Mouse (Mus musculus): ENCODE data around the gene Esr1.
"Not testable (repeated sequence)": the region's sequence is repeated elsewhere in the genome, so short reads cannot be mapped to it uniquely, and the experiment has no call there.

The Esr1 gene

DNA sequence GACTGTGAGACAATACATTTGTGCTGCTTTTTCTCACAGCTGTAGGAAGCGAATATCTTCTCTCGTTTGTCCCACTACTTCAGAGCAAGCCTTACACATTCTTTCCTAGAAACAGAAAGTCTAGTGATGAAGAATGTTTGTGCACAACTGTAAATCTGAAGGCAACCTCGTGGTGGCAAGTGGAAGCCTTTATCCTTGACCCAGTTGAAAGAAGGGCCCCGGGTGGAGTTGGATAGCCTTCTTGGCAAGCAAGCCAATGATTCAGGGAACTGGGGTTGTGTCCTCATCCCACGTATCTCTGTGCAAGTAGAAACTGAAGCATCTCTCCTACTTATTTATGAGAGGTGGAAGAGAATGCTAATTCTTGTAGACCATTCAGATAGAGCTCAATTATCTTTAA, 71.7 kb downstream of the Esr1 start:
- no peak for ATAC-seq (ENCODE audit: insufficient number of reproducible peaks, low FRiP score, low TSS enrichment)

DNA sequence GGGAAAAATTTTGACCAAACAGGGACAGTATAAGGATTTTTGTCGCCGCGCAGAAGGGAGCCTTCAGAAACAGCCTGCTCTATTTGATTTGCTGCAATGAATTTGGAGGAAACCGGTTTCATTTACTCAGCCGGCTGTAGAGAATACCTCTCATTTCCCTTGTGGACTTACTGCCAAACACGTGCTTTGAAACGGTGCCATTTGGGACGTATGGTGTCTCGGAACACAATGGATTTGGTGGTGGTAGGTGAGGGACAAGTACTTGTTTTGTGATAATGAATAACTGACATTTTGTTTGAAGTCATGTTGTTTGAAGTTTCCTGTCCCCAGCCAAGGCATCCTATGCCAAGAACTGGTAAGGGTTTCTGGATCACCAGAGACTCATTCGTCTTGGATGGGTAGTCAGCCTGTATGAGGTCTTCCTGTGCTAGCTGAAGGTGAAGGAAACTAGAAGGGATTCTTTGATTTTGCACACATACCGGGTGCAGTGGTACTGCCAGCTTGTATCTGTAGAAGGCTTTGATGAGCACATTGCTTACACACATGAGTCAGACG, 72.4 kb downstream of the Esr1 start:
- ATAC-seq (ENCODE audit: insufficient number of reproducible peaks, low FRiP score, low TSS enrichment) = no peak

DNA sequence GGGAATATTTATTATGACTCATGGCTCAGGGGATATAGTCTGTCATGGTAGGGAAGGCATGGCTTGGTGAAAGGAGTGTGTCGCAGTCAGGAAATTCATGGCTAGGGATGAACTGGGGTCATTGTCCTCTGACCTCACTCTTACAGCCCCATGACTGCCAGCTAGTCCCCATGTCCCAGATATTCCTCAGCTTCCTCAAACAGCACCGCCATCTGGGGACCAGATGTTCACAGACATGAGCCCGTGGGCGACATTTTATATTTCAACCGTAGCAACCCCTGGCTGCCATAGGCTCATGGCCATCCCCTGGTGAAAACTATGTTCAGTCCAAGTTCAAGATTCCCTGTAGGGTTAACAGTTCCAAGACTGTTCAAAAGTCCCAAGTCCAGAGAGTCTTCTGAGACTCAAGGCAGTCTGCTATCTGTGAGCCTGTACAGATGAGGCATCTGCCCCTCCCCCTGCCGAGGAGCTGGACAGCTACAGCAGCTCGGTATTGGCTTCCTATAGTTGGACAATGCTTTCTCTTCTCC, 83.0 kb downstream of the Esr1 start:
- ATAC-seq (ENCODE audit: insufficient number of reproducible peaks, low FRiP score, low TSS enrichment) = no peak

DNA sequence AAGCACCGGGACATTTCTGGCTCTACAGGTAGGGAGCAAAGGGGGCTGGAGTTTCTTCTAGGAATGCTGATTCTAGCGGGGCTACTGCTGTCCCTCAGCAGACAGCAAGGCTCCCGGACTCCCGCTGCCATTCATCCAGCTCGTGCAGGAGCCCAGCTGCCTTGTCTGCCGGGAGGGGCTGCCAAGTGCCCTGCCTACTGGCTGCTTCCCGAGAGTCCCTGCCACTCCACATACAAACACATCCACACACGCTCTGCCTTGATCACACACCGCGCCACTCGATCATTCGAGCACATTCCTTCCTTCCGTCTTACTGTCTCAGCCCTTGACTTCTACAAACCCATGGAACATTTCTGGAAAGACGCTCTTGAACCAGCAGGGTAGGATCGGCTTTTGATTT, 98.5 kb downstream of the Esr1 start:
- ATAC-seq (ENCODE audit: insufficient number of reproducible peaks, low FRiP score, low TSS enrichment) = no peak

DNA sequence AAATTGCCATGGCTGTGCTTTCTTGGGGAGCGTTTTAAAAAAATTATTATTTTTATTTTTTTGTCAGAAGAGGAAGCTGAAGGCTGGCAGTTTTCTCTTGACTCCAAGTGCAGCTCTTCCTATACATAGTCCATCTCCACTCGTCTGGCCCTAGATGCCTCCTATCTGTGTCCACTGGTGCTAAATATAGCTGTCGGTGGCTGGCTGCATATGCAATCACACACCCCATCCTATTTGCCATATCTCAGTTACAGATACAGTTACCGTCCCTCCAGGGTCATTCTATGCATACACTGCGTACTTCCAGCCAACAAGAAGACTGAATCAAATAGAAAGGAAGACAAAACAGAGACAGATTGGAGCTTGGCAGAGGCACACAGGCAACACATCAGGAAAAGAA, 100.0 kb downstream of the Esr1 start:
- ATAC-seq (ENCODE audit: insufficient number of reproducible peaks, low FRiP score, low TSS enrichment) = no peak

DNA sequence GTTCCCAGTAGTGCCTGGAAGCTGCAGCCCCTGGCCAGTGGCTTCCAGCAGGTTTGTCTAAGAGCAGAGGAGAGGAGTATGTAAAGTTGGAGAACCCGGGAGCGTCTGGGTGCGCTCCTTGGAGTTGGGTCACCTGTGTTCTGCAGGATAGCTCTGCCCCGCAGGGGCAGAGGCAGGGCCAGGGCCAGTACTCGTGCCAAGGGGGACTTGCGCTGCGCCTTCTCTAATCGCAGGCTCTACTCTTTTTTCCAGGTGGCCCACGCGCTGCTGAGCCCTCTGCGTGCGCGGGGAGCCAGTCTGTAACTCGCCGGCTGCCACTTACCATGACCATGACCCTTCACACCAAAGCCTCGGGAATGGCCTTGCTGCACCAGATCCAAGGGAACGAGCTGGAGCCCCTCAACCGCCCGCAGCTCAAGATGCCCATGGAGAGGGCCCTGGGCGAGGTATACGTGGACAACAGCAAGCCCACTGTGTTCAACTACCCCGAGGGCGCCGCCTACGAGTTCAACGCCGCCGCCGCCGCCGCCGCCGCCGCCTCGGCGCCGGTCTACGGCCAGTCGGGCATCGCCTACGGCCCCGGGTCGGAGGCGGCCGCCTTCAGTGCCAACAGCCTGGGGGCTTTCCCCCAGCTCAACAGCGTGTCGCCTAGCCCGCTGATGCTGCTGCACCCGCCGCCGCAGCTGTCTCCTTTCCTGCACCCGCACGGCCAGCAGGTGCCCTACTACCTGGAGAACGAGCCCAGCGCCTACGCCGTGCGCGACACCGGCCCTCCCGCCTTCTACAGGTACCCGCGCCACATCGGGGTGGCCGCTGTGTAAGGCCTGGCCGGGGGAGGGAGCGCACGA, 100.9 kb downstream of the Esr1 start:
- peak; percentile 53; the same call in 1 of the 2 replicates for ATAC-seq (ENCODE audit: insufficient number of reproducible peaks, low FRiP score, low TSS enrichment)

DNA sequence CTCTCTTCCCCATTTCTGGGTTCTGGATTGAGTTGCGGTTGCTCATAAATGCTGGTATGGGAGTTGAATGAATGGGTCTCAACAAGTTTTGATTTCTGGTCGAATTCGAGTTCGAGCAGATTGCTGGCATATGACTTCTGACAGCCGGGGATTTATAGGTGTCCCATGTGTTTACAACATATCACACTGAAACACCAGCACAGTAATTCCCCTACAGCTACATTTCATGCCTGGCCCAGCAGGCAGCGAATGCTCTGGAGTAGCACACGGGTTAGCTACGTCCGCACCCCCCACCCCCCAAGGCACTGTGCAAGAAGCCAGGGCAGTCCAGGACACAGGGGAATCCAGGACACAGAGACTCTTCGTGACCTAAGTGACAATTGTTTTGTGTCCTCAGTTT, 102.0 kb downstream of the Esr1 start:
- ATAC-seq (ENCODE audit: insufficient number of reproducible peaks, low FRiP score, low TSS enrichment) = no peak

DNA sequence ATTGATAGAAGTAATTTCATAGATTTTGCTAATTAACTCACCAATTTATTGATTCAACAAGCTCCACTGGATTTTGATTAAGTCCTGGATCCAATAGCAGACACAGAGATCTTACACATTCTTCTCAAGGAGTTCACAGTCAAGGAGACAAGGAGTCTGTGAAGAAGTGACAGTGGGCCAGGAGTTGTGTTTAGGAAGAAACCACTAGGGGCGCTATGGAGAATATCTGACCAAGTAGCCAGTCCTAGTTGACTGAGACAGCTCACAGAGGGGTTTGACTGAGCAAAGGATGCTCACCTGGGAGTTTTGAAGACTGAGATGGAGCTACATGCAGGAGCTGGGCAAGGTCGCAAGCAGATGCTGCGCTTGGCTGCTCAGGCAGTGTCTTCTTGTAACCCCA, 113.5 kb downstream of the Esr1 start:
- no peak for ATAC-seq (ENCODE audit: insufficient number of reproducible peaks, low FRiP score, low TSS enrichment)

DNA sequence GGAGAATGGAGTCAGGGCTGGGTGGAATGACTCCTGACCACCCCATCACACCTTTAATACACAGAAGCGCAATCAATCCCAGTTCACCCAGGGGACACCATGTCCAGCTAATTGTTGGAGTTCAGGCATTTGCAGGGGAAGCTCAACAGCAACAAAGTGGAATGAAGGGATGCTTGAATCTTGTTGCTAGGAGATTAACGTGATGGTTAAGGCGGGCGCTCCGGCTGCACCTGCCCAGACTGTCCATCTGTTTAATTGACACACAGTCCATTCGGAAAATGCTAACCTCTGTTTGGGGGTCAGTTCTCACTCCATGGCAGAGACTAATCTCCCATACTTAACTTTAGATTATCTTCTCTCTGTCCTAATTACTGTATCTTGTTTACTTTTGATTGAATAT, 114.7 kb downstream of the Esr1 start:
- ATAC-seq (ENCODE audit: insufficient number of reproducible peaks, low FRiP score, low TSS enrichment) = no peak

DNA sequence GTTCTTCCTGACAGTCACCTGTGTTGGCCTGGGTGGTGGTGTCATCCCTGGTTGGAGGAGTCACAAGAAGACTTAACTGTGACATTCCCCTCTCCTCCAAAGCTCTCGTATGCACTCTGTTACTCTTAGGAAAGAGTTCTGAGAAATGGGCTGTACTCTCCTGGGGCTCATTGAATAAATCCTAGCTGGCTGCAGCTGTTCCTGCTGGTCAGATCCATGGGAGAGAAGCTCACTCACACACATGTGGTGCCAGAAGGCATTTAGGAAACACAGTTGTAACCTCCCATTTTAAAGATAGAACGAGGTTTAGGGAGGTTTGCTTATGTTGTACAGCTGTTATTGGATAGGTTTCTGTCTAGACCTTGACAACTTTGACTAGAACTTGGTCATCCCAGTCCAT, 120.9 kb downstream of the Esr1 start:
- ATAC-seq (ENCODE audit: insufficient number of reproducible peaks, low FRiP score, low TSS enrichment) = no peak

DNA sequence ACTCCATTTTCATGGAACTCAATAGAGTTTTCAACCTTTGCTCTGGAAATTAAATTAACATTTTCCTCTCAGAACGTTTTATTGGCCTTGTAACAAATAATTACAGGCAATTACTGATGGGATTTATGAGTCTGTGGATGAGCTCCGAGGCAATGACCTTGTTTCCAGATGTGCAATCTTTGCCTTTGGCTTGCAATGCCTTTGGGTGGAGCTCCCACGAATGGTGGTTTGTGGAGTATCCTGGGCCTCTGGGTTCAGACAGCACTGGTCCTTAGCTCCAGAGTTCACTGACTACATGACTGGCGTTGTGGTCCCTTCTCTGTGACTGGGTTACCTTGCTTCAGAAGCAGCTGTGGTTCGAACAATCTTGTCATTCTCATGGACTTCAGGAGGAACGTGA, 122.6 kb downstream of the Esr1 start:
- ATAC-seq (ENCODE audit: insufficient number of reproducible peaks, low FRiP score, low TSS enrichment) = no peak

DNA sequence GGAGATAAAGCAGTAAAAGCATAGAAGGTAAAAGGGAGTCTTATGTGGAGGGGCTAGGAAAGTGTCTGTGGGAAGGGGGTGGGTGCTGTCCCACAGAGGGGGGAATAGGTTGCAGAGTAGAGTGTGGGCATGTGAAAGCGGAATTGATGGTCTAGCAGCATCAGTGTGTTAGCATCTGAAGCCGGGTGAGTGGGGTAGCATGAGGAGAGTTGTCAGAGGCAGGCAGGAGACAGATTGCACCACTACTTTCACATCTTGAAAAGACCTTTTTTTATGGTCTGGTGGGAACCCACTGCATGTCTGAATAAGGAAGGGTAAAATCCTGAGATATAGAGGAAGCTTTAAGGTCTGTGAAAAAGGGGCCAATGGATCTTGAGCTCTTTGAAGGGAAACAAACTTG, 123.5 kb downstream of the Esr1 start:
- ATAC-seq (ENCODE audit: insufficient number of reproducible peaks, low FRiP score, low TSS enrichment) = no peak

DNA sequence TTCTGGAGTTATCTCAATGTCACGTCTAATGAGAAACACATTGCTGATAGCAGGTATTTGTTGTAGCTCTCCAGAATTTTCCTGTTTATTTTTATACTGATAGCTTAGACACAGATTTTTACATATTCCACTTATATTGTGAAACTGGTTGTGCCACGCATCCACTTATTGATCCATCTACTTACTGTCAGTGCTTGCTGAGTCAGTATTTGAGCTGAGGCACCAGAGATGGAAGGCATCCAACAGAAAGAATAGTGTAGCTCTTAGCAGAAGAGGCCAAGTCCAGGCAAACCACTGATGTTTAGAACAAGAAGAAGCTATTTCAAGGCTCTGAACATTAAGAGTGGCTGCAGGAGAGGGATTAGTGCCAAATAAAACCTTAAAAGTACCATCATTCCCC, 126.9 kb downstream of the Esr1 start:
- no peak for ATAC-seq (ENCODE audit: insufficient number of reproducible peaks, low FRiP score, low TSS enrichment)

DNA sequence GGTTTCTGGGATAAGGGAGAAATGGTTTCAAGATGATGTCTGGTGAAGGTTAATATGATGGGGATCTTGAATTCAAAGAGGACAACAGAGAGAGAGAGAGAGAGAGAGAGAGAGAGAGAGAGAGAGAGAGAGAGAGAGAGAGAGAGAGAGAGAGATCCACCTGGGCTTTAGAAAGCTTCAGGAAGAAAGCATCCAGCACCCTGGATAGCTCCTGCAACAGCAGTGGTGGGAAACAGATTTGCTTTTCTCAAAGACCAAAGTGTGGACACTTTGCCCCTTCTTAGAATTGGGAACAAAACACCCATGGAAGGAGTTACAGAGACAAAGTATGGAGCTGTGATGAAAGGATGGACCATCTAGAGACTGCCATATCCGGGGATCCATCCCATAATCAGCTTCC, 139.7 kb downstream of the Esr1 start:
- not testable (repeated sequence) for ATAC-seq (ENCODE audit: insufficient number of reproducible peaks, low FRiP score, low TSS enrichment)

DNA sequence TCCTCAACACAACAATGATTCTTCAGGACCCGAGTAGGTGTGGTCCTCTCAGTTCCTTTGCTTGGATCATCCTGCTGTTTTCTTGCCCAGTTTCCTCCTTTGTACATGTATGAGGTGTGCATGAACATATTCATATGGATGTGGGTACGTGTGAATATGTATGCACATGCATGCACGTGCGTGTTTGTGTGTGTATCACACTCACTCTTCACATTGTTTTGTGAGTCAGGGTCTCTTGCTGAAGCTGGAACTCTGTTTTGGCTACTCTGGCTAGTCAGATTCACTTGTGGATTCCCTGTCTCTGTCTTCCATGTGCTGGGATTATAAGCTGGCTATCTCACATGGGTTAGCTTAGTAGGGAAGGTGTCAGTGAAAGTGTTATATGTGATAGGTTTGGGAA, 141.6 kb downstream of the Esr1 start:
- ATAC-seq (ENCODE audit: insufficient number of reproducible peaks, low FRiP score, low TSS enrichment) = no peak

DNA sequence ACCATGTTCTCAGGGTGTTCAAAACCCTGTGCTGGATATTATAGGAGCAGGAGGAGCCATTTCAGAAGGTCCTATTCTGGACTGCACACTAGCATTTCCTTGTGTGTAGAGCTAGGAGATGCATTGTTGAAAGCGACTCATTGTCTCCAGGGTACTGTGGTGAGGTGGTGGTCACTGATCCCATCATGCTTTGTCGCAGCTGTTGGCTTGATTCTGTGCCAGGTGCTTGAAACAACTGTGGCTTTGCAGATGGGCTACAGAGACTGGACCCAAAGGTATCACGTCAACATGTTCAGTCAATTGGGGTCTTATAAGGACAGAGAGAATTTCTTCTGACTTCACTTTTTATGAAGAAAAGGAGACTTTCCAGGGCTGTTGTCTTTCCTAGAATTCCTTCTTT, 164.1 kb downstream of the Esr1 start:
- no peak for ATAC-seq (ENCODE audit: insufficient number of reproducible peaks, low FRiP score, low TSS enrichment)

DNA sequence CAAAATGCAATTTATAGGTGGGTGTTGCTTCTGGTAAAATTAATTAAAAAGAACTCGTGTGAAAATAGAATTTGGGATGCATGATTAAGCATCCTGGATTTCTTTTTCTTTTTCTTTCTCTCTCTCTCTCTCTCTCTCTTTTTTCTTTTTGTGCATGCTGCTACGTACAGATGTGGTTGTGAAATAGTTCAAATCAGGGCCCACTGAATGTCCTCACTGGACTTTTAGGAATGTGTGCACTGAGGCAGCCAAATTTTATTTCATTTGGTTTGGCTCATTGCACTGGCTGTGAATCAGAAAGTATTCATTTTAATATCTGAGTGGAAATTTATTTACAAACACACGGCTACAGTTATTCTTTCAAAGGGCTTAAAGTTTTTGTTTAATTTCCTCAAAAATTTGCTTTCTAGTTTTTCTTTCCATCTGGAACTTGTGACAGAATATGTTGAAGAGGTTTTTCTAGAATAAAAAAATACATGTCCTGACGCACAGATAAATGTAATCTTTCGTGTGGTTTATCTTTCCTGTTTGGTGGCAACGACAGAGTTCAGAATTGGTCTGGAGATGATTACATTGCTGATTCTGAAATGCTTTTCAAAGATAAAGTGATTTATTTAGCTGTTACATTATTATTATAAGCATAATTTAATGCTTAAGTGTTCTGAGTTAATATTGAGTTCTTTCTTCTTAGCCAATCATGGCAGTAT, 164.8 kb downstream of the Esr1 start:
- ATAC-seq (ENCODE audit: insufficient number of reproducible peaks, low FRiP score, low TSS enrichment) = no peak

DNA sequence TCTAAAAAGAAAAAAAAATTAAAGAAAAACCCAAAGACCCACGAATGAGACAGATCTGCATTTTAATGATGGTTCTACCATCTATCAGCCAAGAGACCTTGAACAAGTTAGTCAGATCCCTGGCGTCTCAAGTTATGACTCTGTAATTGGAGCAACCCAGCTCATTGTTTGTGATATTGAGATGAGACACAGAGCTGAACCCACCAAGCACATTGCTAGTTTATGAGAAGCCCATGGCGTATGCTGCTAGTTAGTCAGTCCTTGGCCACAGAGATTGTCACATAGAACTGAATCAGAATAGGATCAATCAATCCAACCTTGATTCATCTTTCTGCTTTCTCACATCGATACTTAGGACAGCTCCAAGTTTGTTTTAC, 165.3 kb downstream of the Esr1 start:
- ATAC-seq (ENCODE audit: insufficient number of reproducible peaks, low FRiP score, low TSS enrichment) = no peak

DNA sequence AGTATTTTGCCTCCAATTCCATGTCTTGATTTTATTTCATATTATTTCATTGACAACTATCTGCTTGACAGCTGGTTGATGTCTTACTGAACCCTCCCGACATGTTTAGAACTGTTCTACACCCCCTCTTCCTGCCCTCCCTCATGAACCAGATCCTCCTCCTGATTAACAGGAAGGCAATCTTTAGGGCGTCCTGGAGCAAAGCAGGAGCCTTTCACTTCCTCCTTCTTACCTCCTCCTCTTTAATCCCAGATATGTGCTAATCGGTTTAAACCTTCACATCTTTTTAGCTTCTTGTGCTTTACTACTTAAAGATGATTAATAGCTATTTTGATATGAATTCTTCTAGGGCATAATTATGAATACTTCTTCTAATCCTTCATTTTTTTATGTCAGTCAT, 166.6 kb downstream of the Esr1 start:
- no peak for ATAC-seq (ENCODE audit: insufficient number of reproducible peaks, low FRiP score, low TSS enrichment)

DNA sequence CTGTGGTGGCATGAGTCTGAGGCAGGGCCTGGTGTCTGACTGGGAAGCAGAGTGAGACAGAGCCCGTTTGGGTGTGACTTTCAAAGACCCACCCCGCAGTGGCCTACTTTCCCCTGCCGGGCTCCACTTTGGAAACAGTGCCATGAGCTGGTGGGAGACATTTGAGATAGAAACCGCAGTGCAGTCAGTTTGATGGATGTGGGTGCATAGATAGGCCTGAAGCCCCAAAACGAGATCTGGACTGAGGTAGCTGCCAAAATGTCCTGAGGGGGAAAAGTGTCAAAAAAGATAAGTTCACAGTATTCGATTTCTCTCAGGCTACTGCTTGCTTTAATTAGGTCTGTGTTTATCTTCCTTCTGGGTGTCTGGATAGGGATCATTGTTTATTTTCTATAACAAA, 169.5 kb downstream of the Esr1 start:
- ATAC-seq (ENCODE audit: insufficient number of reproducible peaks, low FRiP score, low TSS enrichment) = no peak

DNA sequence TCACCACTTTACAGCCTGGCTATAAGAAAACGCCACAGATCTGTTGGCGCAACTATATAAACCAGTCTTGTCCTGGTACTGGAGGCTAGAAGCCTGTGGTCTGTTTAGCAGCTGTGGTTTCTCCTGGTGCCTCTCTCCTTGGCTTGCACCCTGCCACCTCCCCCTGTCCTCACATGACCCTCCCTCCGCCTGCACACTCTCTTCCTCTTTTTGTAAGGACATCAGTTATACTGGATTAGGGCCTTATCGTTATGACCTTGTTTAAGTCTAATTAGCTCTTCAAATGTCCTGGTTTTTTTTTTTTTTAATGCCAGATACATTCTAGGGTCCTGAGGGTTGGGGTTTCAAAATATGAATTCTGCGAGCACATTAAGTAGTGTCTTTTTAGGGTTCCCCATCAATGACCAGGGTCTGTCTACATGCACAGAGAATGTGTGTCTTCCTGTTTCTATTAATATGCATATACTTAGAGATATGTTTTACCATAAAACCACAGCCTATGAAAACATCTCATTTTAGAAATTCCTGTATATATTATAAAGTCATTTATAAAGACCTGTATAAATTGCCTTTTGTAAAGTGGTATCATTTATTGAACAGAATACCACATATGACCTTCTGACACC, 175.7 kb downstream of the Esr1 start:
- ATAC-seq (ENCODE audit: insufficient number of reproducible peaks, low FRiP score, low TSS enrichment) = no peak
